Mouse (Mus musculus): ENCODE measurements around the gene Klk7.

DNA sequence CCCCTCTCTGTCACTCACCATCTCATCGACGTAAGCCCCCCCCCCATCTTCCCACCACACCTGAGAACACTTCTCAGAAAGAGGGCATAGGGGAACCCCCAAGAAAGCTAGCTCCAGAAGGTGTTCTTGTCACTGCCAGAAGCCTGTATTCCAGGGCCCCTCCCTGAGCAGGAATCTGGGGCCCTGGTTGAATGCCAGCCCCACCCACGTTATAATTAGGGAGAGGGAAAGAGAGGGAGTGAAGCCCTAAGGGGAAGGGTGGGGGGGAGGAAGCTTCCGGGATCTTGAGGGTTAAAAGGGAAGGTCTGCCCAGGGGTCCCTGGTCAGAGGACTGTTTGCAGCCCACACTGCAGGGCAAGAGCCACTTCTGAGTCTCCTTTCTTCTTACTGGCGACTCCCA, 30.3 kb upstream of the Klk7 start, which contains the start of gene Klk10:
- no peak for TF ChIP-seq CTCF (IDR thresholded peaks at IDR 0.05)
- no peak for TF ChIP-seq EP300 (IDR thresholded peaks at IDR 0.05)
